Mouse (Mus musculus): Measurements from ENCODE around the gene Ttf1. TPM values are rescaled to one million over a fixed set of nuclear protein-coding genes. Genes with fewer than 3 reads are reported as not detected.
"Not testable (repeated sequence)": the region's sequence is repeated elsewhere in the genome, so short reads cannot be mapped to it uniquely, and the experiment has no call there.

Ttf1 gene
- polyA plus RNA-seq, 1 experiment, result 5.4 TPM

DNA sequence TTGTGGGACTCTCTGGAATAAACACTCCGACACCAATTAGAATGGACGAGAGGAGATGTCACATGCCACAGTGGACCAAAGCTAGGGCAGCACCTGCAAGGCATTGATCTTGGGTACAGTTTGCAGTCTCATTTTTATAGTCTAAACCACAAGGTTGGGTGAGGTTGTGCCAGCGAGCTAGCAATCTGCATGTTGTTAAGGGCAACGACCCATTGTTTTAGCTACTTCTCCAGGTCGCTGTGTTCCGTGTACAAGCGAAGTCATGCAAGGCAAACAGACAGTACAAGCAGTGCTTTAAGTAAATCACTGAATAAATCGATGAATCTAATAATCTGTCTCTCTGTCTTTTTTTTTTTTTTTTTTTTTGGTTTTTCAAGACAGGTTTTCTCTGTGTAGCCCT lies 35.6 kb downstream of the Ttf1 start:
- no peak overlapping the region for H3K4me3 ChIP-seq (ENCODE audit: insufficient read depth, low read depth, low read length)
- no peak overlapping the region for H3K27ac ChIP-seq (replicated peaks; ENCODE audit: low read depth, low read length)
- no peaks in the 10 kb centered on the region for H3K4me1 ChIP-seq (ENCODE audit: control insufficient read depth, insufficient read depth, insufficient read length, low read length)

GRCm38 (mm10) chr2:29096751-29097150 lies 36.7 kb downstream of the Ttf1 start:
- Histone ChIP-seq H3K27ac (replicated peaks; ENCODE audit: low read depth, low read length) (no peak overlapping the region), H3K4me1 (ENCODE audit: control insufficient read depth, insufficient read depth, insufficient read length, low read length) (no peaks in the 10 kb centered on the region), H3K4me3 (ENCODE audit: insufficient read depth, low read depth, low read length) (no peak overlapping the region)

- no peaks in the 10 kb centered on the region for H3K4me1 ChIP-seq (ENCODE audit: control insufficient read depth, insufficient read depth, insufficient read length, low read length)
- H3K27ac ChIP-seq (replicated peaks; ENCODE audit: low read depth, low read length), result no peak overlapping the region
- no peak overlapping the region for H3K4me3 ChIP-seq (ENCODE audit: insufficient read depth, low read depth, low read length)
Observed at GRCm38 (mm10) chr2:29097465-29097864, 37.4 kb downstream of the Ttf1 start.

DNA sequence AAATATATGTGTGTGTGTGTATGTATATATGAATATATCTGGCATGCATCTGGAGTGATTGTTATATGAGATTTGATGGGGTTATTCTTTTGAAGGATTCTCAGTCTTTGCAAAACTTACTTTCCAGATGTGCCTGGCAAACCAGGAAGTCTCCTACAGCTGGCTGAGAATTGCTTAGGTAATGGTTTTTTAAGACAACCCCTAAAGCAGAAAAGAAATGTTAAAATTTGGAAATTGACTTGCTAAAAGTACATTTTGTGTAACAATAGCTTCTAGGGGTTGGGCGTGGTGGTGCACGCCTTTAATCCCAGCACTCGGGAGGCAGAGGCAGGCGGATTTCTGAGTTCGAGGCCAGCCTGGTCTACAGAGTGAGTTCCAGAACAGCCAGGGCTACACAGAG lies 37.9 kb downstream of the Ttf1 start:
- H3K4me3 ChIP-seq (ENCODE audit: insufficient read depth, low read depth, low read length); H3K27ac ChIP-seq (replicated peaks; ENCODE audit: low read depth, low read length); H3K4me1 ChIP-seq (ENCODE audit: control insufficient read depth, insufficient read depth, insufficient read length, low read length): not testable (repeated sequence)

DNA sequence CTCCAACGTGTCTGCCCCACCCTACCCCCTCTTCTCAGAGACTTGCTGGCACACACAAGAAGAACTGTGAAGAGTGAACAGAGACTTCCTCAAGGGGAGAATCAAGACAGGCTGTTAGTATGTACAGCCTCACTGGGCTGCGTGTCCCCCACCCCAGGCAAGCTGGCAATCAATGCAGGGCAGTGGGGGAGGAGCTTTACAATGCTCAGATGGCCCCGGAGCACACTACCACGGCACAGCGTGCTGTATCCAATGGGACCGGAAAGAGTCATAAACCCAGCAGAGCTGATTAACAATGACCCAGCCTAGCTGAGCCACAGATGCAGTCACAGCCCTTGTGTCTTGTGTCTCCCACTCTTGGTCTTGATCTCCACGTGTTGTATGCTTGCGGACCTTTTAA lies 38.7 kb downstream of the Ttf1 start:
- no peaks in the 10 kb centered on the region; the same call in 1 of the 2 replicates for H3K4me1 ChIP-seq (ENCODE audit: control insufficient read depth, insufficient read depth, insufficient read length, low read length)
- H3K4me3 ChIP-seq (ENCODE audit: insufficient read depth, low read depth, low read length), result no peak overlapping the region
- no peak overlapping the region for H3K27ac ChIP-seq (replicated peaks; ENCODE audit: low read depth, low read length)

DNA sequence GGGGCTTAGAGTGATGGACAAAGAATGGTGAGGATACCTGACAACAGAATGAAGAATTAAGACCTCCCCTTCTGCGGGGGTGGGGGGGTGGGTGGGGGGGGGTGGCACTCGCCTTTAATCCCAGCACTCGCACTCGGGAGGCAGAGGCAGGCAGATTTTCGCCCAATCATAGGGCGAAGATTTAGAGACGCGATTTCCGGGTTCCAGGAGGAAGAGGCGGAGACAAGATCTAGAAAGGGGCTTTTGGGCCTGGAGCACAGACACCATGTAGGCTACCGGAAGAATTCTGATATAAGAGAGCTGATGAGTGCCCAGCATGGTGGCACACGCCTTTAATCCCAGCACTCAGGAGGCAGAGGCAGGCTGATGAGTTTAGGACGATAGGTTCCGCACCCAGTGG lies 39.6 kb downstream of the Ttf1 start:
- no peak overlapping the region for H3K4me3 ChIP-seq (ENCODE audit: insufficient read depth, low read depth, low read length)
- no peaks in the 10 kb centered on the region; the same call in 1 of the 2 replicates for H3K4me1 ChIP-seq (ENCODE audit: control insufficient read depth, insufficient read depth, insufficient read length, low read length)
- H3K27ac ChIP-seq (replicated peaks; ENCODE audit: low read depth, low read length), result no peak overlapping the region

GRCm38 (mm10) chr2:29100822-29101534 lies 40.9 kb downstream of the Ttf1 start:
- Histone ChIP-seq H3K4me1 (ENCODE audit: control insufficient read depth, insufficient read depth, insufficient read length, low read length) (no peaks in the 10 kb centered on the region; the same call in 1 of the 2 replicates), H3K4me3 (ENCODE audit: insufficient read depth, low read depth, low read length) (peak overlapping the region; percentile 48), H3K27ac (replicated peaks; ENCODE audit: low read depth, low read length) (peak overlapping the region; percentile 92)

DNA sequence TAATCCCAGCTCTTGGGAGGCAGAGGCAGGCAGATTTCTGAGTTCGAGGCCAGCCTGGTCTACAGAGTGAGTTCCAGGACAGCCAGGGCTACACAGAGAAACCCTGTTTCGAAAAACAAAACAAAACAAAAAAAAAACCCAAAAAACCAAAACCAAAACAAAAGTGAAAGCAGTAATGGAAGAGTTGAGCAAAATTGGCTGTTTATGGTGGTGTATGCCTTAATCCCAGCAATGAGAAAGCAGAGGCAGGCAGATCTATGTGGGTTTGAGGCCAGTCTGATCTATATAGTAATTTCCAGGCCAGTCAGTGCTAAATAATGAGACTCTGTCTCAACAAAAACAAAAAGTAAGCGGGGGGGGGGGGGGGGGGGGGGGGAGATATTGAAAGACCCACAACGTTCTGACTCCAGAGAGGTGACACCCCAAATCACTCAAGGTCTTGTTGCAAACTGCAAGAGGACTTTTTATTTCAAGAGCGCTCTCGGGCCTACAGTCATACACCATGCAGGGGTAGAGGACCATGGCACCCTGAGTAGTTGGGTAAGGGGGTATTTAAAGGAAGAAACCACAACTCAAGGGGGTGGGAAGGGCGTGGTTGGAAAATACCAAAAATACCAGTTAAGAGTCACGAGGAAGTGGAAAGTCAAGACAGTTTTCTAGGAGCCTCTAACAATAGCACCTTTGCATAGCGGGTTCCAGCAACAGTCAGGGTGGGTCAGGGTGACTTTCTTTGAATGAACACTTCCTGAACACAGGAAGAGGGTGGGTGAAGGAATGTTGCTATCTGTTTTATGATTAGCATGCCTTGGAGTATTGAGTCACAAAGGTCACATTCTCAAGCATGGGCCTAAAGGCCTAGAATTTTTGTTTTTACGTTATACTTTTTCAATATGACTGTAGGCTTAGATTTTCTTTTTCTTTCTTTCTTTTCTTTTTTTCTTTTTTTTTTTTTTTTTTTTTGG lies 42.6 kb downstream of the Ttf1 start:
- peak overlapping the region; percentile 94 for H3K27ac ChIP-seq (replicated peaks; ENCODE audit: low read depth, low read length)
- not testable (repeated sequence) for H3K4me3 ChIP-seq (ENCODE audit: insufficient read depth, low read depth, low read length); H3K4me1 ChIP-seq (ENCODE audit: control insufficient read depth, insufficient read depth, insufficient read length, low read length)

GRCm38 (mm10) chr2:29120969-29121368 lies 60.9 kb downstream of the Ttf1 start:
- H3K4me3 ChIP-seq (ENCODE audit: insufficient read depth, low read depth, low read length), result no peak overlapping the region
- no peaks in the 10 kb centered on the region for H3K4me1 ChIP-seq (ENCODE audit: control insufficient read depth, insufficient read depth, insufficient read length, low read length)
- no peak overlapping the region for H3K27ac ChIP-seq (replicated peaks; ENCODE audit: low read depth, low read length)

- H3K27ac ChIP-seq (replicated peaks; ENCODE audit: low read depth, low read length), result no peak overlapping the region
Observed at GRCm38 (mm10) chr2:29122446-29122845, 62.4 kb downstream of the Ttf1 start.

GRCm38 (mm10) chr2:29123907-29124569 lies 64.0 kb downstream of the Ttf1 start, which contains the start of gene Setx:
Gene Setx, plus strand, starts transcription at chr2:29124181.
- peak within 1 kb of the TSS; percentile 84 for H3K27ac ChIP-seq (replicated peaks; ENCODE audit: low read depth, low read length)
- H3K4me1 ChIP-seq (ENCODE audit: control insufficient read depth, insufficient read depth, insufficient read length, low read length), result no peaks in the 10 kb centered on the region
- peak within 1 kb of the TSS; percentile 96 for H3K4me3 ChIP-seq (ENCODE audit: insufficient read depth, low read depth, low read length)

More at GRCm38 (mm10) chr2:29122446-29122845, 62.4 kb downstream of the Ttf1 start:
- Histone ChIP-seq H3K4me3 (ENCODE audit: insufficient read depth, low read depth, low read length) (no peak overlapping the region), H3K4me1 (ENCODE audit: control insufficient read depth, insufficient read depth, insufficient read length, low read length) (no peaks in the 10 kb centered on the region)

DNA sequence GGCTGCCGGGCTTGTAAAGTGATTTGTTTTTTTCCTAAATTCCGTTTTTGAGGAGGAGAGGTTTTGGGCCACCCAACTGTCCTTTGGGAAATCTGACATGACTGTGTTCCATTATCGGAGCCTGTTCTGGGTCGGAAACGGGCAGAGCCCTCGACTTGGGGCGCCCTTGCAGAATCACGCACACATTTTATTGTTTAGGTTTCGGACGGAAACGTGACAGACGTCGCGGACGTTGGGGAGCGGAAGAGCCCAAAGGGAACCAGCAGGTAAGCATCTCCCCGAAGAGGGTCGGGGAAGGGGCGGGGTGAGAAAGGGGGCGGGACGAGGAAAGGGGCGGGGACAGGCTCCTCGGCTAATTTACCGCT lies 64.5 kb downstream of the Ttf1 start:
- Histone ChIP-seq H3K4me1 (ENCODE audit: control insufficient read depth, insufficient read depth, insufficient read length, low read length) (no peaks in the 10 kb centered on the region), H3K4me3 (ENCODE audit: insufficient read depth, low read depth, low read length) (peak overlapping the region; percentile 65), H3K27ac (replicated peaks; ENCODE audit: low read depth, low read length) (peak overlapping the region; percentile 72)

- peak overlapping the region; percentile 84 for H3K27ac ChIP-seq (replicated peaks; ENCODE audit: low read depth, low read length)
- no peaks in the 10 kb centered on the region for H3K4me1 ChIP-seq (ENCODE audit: control insufficient read depth, insufficient read depth, insufficient read length, low read length)
Observed at GRCm38 (mm10) chr2:29124936-29125701, 65.1 kb downstream of the Ttf1 start.

DNA sequence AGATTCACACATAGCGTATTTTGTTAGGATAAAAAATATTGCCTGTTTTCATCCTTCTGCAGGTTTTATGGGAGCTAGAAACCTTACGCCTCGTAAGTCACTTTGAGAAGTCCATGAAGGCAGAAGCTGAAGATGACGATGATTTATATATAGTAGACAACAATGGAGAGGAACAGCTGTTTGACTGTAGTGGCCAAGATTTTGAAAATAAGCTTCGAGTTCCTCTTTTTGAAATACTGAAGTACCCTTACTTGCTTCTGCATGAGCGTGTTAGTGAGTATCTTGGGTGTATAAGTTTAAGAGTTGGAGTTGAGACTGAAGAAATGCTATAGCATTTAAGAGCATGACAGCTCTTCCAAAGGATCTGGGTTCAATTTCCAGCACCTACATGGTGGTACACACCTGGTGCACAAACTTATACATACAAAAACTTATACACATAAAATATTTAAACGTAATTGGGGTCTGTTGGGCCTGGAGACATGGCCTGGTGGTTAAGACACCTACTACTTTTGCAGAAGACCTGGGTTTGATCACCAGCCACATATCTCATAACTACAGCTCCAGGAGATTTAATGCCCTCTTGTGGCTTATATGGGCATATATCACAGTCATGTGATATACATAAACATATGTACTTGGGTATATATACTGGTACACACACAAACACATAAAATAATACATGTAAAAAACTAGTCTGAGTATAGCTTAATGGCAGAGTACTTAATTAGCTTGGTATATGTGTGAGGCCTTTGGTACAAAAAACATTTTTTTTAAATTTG lies 70.2 kb downstream of the Ttf1 start:
- no peaks in the 10 kb centered on the region for H3K4me1 ChIP-seq (ENCODE audit: control insufficient read depth, insufficient read depth, insufficient read length, low read length)
- H3K4me3 ChIP-seq (ENCODE audit: insufficient read depth, low read depth, low read length), result no peak overlapping the region
- H3K27ac ChIP-seq (replicated peaks; ENCODE audit: low read depth, low read length), result no peak overlapping the region

More at GRCm38 (mm10) chr2:29124936-29125701, 65.1 kb downstream of the Ttf1 start:
- peak overlapping the region; percentile 96 for H3K4me3 ChIP-seq (ENCODE audit: insufficient read depth, low read depth, low read length)
